Mouse (Mus musculus) CD4-positive helper T cell, adult 2 months (primary cell): ENCODE results near the gene Fjx1.
A peak's percentile ranks its signal among the peaks of the same experiment; 100 is the strongest.

Source experiments
- DNase-seq: peaks from one replicate; pipeline ENCODE4 v3.0.0-alpha.2; 2012; ENCODE audit warnings: low read depth, missing footprints, low spot score

The Fjx1 gene

GRCm38 (mm10) chr2:102451671-102452549 is at the start of gene Fjx1:
Fjx1 (minus strand) TSS chr2:102452499.
- DNase-seq: peak; percentile 12

GRCm38 (mm10) chr2:102500001-102500689 is 47.8 kb upstream of the Fjx1 start:
- no peak for DNase-seq

- no peak for DNase-seq
Measured at GRCm38 (mm10) chr2:102480738-102481137, 28.4 kb upstream of the Fjx1 start.

DNA sequence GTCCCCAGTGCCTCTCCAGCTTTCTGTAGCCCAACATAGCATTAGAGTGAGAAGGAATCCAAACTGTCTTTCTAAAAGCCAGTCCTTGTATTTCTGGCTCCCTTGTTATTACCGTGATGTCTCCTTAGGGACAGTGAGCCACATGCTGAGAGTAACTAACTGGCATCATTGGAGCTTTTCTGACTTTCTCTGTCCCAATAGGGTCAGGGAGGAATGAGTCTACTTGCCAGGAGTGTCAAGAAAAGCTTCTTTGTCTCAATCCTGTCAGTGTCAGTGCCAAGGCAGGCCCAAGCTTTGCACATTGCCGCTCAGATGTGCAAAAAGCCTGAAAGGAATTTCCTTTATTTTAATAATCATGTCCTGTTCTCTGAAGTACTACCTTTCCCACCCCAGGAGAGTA is 23.8 kb upstream of the Fjx1 start:
- DNase-seq: no peak

DNA sequence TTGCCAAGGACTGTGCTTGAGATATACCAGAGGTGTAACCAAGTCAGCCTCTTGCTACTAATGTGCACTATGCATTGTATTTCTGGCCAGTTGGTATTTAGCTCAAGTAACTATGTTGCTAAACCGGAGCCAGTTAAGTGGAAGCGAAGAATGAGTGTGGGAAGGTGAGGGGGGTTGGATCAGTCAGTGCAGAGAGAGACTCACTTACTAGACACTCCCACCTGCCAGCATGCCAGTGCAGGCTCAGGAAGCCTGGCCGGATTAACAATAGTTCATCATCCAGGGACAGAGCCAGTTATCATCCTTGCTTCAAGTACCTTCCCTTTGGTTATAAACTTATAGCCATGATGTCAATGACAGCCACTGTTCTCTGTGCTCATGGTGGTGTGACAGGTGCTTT is 16.3 kb upstream of the Fjx1 start:
- DNase-seq: no peak

GRCm38 (mm10) chr2:102464342-102464732 is 12.0 kb upstream of the Fjx1 start:
- DNase-seq: no peak

GRCm38 (mm10) chr2:102463587-102464341 is 11.5 kb upstream of the Fjx1 start:
- DNase-seq: no peak

DNA sequence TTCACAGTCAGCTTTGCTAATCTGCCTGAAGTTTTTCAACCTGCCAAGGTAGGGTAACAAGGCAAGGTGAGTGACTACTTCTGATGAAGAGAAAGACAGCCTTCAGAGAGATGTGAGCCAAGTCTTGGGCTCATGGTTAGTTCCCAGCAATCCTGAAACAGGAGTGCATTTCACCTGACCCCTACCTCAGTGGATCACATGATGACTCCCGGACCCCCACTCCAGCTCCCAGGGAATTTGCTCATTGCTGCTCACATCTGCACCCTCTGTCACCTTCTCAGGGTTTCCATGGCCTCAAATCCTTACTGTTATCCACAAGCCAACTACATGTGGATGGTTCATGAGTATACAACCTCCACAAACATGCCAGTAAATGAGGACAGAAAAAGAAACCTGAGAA is 9.2 kb upstream of the Fjx1 start:
- DNase-seq: no peak

DNA sequence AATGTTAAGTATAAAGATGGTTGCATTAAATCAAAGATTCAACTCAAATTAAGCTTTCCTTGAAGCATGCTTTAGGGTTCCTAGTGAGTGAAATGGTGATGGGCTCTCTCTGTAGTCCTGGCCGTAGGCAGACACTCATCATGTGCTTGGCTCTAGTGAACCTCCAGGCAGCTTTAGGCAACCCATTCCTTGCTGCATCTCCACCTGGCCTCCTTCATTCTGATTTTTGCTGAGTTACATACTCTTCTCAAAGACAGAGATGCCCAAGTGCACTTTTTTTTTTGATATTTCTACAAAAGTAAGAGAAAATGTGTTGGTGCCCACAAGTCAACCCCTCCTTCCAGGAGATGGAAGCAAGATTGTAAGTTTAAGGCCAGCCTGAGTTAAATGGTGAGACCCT is 2.8 kb upstream of the Fjx1 start:
- no peak for DNase-seq

DNA sequence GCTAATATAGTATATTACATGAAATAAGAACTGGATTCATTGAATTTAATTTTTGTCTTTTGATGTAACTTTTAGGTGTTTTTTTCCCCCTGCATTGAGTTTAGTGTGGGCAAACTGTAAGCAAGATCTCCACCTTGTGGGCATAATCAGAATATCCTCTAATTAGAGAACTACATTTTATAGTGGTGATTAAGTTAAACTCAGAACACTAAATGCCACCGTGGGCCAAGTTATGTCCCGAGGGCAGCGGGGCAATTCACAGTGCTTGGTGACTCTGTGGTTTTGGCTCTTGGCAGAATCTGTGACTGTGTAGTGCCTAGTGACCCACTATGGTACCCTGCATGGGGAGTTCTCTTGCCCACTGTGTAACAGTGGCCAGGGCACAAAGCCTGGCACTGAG is 1.1 kb upstream of the Fjx1 start:
- DNase-seq: peak; percentile 35

- DNase-seq: peak; percentile 13
Measured at GRCm38 (mm10) chr2:102450761-102451670, 1.3 kb downstream of the Fjx1 start.

- DNase-seq: peak; percentile 12
Measured at GRCm38 (mm10) chr2:102450248-102450760, 2.0 kb downstream of the Fjx1 start.

DNA sequence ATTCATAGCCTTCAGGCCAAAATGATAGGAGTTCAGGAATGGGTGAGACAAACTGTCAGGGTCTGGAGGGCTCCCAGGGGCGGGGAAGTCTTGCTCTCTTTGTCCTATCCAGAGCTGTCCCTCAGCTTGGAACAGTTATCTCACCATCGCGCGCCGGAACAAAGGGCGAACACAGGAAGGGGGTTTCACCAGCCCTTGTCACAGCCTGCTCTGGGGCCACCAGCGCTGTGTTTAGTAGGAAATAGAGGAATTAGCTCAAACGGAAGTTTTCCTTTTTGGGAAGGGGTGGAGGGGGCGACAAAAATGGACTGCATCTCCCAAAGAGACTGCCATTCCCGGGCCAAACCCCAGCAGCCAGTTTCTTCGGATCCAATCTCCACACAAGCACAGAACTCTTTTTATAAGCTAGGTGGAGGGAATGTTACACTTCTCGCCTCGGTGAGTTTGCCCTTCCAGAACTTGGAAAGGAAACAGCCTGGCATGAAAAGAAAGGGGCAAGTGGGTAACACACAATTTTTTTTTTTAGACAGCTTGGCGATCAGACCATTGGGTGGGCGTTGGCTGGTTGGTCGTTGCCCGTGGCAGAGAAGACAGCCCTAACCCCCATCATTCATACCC is 2.6 kb downstream of the Fjx1 start:
- DNase-seq: no peak

DNA sequence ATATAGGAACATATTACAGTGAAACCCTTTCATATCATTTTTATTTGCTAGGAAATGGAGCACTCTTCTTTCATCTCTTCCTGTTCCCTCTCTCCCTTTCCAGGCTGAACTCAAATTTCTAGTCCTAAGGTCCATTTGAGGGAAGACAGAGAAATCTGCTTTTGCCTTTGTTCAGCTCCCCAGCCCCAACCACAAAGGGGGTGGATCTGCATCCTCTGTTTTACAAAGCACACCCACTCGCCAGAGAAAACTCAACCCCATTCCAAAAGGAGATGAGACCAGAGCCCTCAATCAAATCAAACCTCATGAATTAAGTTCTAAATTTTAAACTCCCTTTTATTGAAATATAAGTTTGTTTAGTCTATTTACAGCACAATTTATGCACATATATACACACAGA is 3.2 kb downstream of the Fjx1 start:
- no peak for DNase-seq

GRCm38 (mm10) chr2:102447831-102448230 is 4.5 kb downstream of the Fjx1 start:
- DNase-seq: no peak

GRCm38 (mm10) chr2:102446851-102447250 is 5.4 kb downstream of the Fjx1 start:
- no peak for DNase-seq

GRCm38 (mm10) chr2:102437357-102438030 is 14.8 kb downstream of the Fjx1 start:
- DNase-seq: no peak

GRCm38 (mm10) chr2:102433879-102434278 is 18.4 kb downstream of the Fjx1 start:
- no peak for DNase-seq

DNA sequence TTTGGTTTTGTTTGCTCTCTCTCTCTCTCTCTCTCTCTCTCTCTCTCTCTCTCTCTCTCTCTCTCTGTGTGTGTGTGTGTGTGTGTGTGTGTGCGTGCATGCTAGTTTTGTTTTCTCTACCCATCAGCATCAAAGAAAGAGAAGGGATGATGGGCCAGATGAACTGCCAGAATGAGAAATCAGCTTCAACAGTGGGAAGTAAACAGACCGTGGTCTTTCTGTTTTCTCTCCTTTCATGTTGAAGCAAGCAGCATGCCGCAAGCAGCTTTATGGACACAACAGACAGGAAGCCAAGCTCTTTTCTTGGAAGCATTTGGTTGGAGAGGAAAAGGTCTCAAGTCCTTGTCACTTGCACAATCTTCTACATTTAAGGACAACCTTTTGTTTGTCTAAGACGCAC is 21.2 kb downstream of the Fjx1 start:
- no peak for DNase-seq

GRCm38 (mm10) chr2:102427974-102428373 is 24.3 kb downstream of the Fjx1 start:
- DNase-seq: no peak
